Mouse (Mus musculus) lung, postnatal 0 days (tissue): Measurements from ENCODE around the gene Rnf31. TPM values are rescaled to one million over a fixed set of nuclear protein-coding genes. Genes with fewer than 3 reads are reported as not detected.

Experiments
- ATAC-seq: fragments of 200-750 bp; cut with Nextera tagmentation; 2 replicates; pipeline ENCODE4 v1.8.0; 2017; ENCODE audit warnings: moderate library complexity
- DNase-seq: peaks from one replicate; pipeline ENCODE4 v3.0.0-alpha.2; 2016; ENCODE audit warnings: low spot score
- H3K27ac ChIP-seq: fragments of 300-500 bp; sonication (generic); 2 replicates; pipeline ENCODE4 v1.5.1; 2014; ENCODE audit warnings: antibody characterized with exemption, mild to moderate bottlenecking, low read length, mixed read lengths
- H3K27me3 ChIP-seq: fragments of 300-500 bp; sonication (generic); replicated peaks from 2 replicates; pipeline ENCODE4 v1.6.1; 2014; ENCODE audit warnings: low read length, mixed read lengths; ENCODE audit not compliant: insufficient read depth
- H3K36me3 ChIP-seq: fragments of 300-500 bp; sonication (generic); 2 replicates; pipeline ENCODE4 v1.6.1; 2014; ENCODE audit warnings: low read length, mixed read lengths; ENCODE audit not compliant: insufficient read depth
- H3K4me1 ChIP-seq: fragments of 300-500 bp; sonication (generic); 2 replicates; pipeline ENCODE4 v1.6.1; 2014; ENCODE audit warnings: antibody characterized with exemption, low read depth, low read length, mixed read lengths; ENCODE audit not compliant: insufficient read depth
- H3K4me2 ChIP-seq: fragments of 300-500 bp; sonication (generic); replicated peaks from 2 replicates; pipeline ENCODE4 v1.6.1; 2014; ENCODE audit warnings: low read depth, mild to moderate bottlenecking, low read length, moderate library complexity, mixed read lengths
- H3K4me3 ChIP-seq: fragments of 300-500 bp; sonication (generic); 2 replicates; pipeline ENCODE4 v1.5.1; 2014; ENCODE audit warnings: low read depth, low read length
- H3K9ac ChIP-seq: fragments of 300-500 bp; sonication (generic); replicated peaks from 2 replicates; pipeline ENCODE4 v1.6.1; 2014; ENCODE audit warnings: low read depth, mild to moderate bottlenecking
- H3K9me3 ChIP-seq: fragments of 300-500 bp; sonication (generic); 2 replicates; pipeline ENCODE4 v1.6.1; 2016; ENCODE audit warnings: low read length, mixed read lengths
- CTCF ChIP-seq: IDR thresholded peaks from 2 replicates; pipeline ENCODE4 v1.5.1; 2016; ENCODE audit warnings: antibody characterized with exemption, mild to moderate bottlenecking
- EP300 ChIP-seq: IDR thresholded peaks from 2 replicates; pipeline ENCODE4 v1.6.1; 2016; ENCODE audit warnings: antibody characterized with exemption, mild to moderate bottlenecking, control low read depth
- WGBS: fragments of 180-500 bp; shearing (Covaris S2); extraction: QIAGEN DNeasy Blood & Tissue Kit; methylation state at CpG from one replicate; pipeline ENCODE4 v1.1.7; 2014; 5-methylcytosine and 5-hydroxymethylcytosine counted together
- polyA plus RNA-seq: library from polyadenylated mRNA; unstranded; fragments of >200 nt; fragmentation: Nextera tagmentation; extraction: Ambion mirVana; gene quantifications from 2 replicates; pipeline ENCODE4 v1.2.1, GENCODE M21; 2015

Rnf31 gene
- polyA plus RNA-seq, 1 experiment from 2014 or later, result 24.1 TPM

DNA sequence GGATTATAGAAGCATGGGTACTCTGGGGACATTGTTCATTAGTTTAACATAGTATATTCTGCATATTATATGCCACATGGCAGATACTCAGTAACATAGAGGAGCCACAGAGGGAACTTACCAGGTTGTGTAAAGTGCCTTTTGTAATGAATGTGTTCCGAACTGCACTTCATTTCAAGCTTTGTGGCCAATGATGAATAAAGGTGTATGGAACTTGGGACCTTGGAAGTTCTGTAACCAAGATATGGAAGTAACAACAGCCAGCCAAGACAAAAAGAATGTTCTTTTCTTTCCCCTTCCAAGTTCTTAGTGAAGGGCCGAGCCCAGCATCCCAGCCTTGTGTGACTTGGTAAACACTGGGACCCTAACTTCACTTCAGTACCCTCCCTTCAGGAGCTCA, 58.4 kb downstream of the Rnf31 start, which contains the start of gene Tssk4:
TSS of gene Tssk4 (plus strand) at position 301 of the 400 bp plus-strand sequence.
- ATAC-seq, result no peak
- H3K4me3 ChIP-seq, result no peak within 1 kb of the TSS
- TF ChIP-seq EP300 (no peak), CTCF (no peak)
- H3K27me3 ChIP-seq, result no peaks in the 10 kb centered on the region
- H3K4me2 ChIP-seq, result no peak within 1 kb of the TSS
- peaks cover under 1% of the 10 kb centered on the region; the same call in 1 of the 2 replicates for H3K4me1 ChIP-seq
- 96% methylated on average over 2 of the region's 2 CpGs for WGBS
- H3K9ac ChIP-seq, result no peak within 1 kb of the TSS
- no peaks in the 10 kb centered on the region for H3K9me3 ChIP-seq
- H3K36me3 ChIP-seq, result no peaks in the 10 kb centered on the region
- no peak within 1 kb of the TSS for H3K27ac ChIP-seq
- DNase-seq, result no peak

DNA sequence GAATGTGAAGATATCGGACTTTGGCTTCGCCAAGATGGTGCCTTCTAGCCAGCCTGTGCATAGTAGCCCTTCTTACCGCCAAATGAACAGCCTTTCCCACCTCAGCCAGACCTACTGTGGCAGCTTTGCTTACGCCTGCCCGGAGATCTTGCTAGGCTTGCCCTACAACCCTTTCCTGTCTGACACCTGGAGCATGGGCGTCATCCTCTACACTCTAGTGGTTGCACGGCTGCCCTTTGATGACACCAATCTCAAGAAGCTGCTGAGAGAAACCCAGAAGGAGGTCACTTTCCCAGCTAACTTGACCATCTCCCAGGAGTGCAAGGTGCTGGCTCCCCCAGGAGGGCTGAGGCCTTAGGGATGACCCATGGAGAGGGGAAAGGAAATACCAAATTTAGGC, 60.0 kb downstream of the Rnf31 start:
- Histone ChIP-seq H3K27ac (no peak overlapping the region), H3K36me3 (no peaks in the 10 kb centered on the region), H3K4me3 (no peak overlapping the region), H3K4me2 (no peak overlapping the region), H3K9me3 (no peaks in the 10 kb centered on the region), H3K9ac (no peak overlapping the region), H3K4me1 (no peaks in the 10 kb centered on the region), H3K27me3 (no peaks in the 10 kb centered on the region)
- ATAC-seq (no peak), DNase-seq (no peak)
- WGBS, result 87% methylated on average over 7 of the region's 7 CpGs
- TF ChIP-seq CTCF (no peak), EP300 (no peak)

Other genes with a start within 250 kb of the Rnf31 start
- gene Dhrs4, start 113.0 kb upstream of the Rnf31 start, polyA plus RNA-seq, result 54.8 and 57.5 TPM in 2 replicates
- gene Carmil3, start 101.1 kb upstream of the Rnf31 start, polyA plus RNA-seq, result 0.23 and 0.42 TPM in 2 replicates
- not detected in 2 replicates for gene Cpne6, start 81.3 kb upstream of the Rnf31 start, polyA plus RNA-seq
- gene Nrl, start 66.7 kb upstream of the Rnf31 start, polyA plus RNA-seq, result not detected in 2 replicates
- 37.4 and 37.6 TPM in 2 replicates for gene Pck2, start 51.4 kb upstream of the Rnf31 start, polyA plus RNA-seq
- 93.4 and 95.3 TPM in 2 replicates for gene Dcaf11, start 31.7 kb upstream of the Rnf31 start, polyA plus RNA-seq
- gene A730061H03Rik, start 31.3 kb upstream of the Rnf31 start, polyA plus RNA-seq, result 1.8 and 2.3 TPM in 2 replicates
- 1.3 and 1.5 TPM in 2 replicates for gene Fitm1, start 16.1 kb upstream of the Rnf31 start, polyA plus RNA-seq
- gene Psme1, start 13.6 kb upstream of the Rnf31 start, polyA plus RNA-seq, result 215 and 219 TPM in 2 replicates
- gene Emc9, start 6.4 kb upstream of the Rnf31 start, polyA plus RNA-seq, result 18.3 and 18.9 TPM in 2 replicates
- gene Psme2, start 595 bp upstream of the Rnf31 start, polyA plus RNA-seq, result 308 and 312 TPM in 2 replicates
- gene Irf9, start 11.9 kb downstream of the Rnf31 start, polyA plus RNA-seq, result 26.2 and 29.5 TPM in 2 replicates
- gene Rec8, start 26.3 kb downstream of the Rnf31 start, polyA plus RNA-seq, result 4.4 and 4.7 TPM in 2 replicates
- 25.5 and 25.9 TPM in 2 replicates for gene Ipo4, start 44.2 kb downstream of the Rnf31 start, polyA plus RNA-seq
- 1.2 and 2.0 TPM in 2 replicates for gene Gm49378, start 46.2 kb downstream of the Rnf31 start, polyA plus RNA-seq
- gene Tm9sf1, start 52.1 kb downstream of the Rnf31 start, polyA plus RNA-seq, result 84.3 and 91.1 TPM in 2 replicates
- gene Tssk4, start 58.5 kb downstream of the Rnf31 start, polyA plus RNA-seq, result 0.58 and 0.61 TPM in 2 replicates
- gene Mdp1, start 68.8 kb downstream of the Rnf31 start, polyA plus RNA-seq, result 46.2 and 47.6 TPM in 2 replicates
- 34.0 and 38.6 TPM in 2 replicates for gene Gmpr2, start 80.2 kb downstream of the Rnf31 start, polyA plus RNA-seq
- gene Nedd8, start 80.4 kb downstream of the Rnf31 start, polyA plus RNA-seq, result 369 and 396 TPM in 2 replicates
- gene Tinf2, start 90.1 kb downstream of the Rnf31 start, polyA plus RNA-seq, result 18.8 and 19.9 TPM in 2 replicates
- 14.2 and 20.6 TPM in 2 replicates for gene Tgm1, start 122.2 kb downstream of the Rnf31 start, polyA plus RNA-seq
- gene Rabggta, start 130.6 kb downstream of the Rnf31 start, polyA plus RNA-seq, result 31.4 and 32.5 TPM in 2 replicates
- gene Dhrs1, start 154.0 kb downstream of the Rnf31 start, polyA plus RNA-seq, result 74.1 and 83.5 TPM in 2 replicates
- 16.2 and 19.5 TPM in 2 replicates for gene Nop9, start 154.0 kb downstream of the Rnf31 start, polyA plus RNA-seq
- 0.65 and 1.3 TPM in 2 replicates for gene Cideb, start 166.8 kb downstream of the Rnf31 start, polyA plus RNA-seq
- 0.77 and 0.97 TPM in 2 replicates for gene Ltb4r2, start 169.7 kb downstream of the Rnf31 start, polyA plus RNA-seq
- 4.1 and 4.6 TPM in 2 replicates for gene Ltb4r1, start 174.3 kb downstream of the Rnf31 start, polyA plus RNA-seq
- gene Adcy4, start 192.4 kb downstream of the Rnf31 start, polyA plus RNA-seq, result 29.3 and 33.3 TPM in 2 replicates
- 16.2 and 24.2 TPM in 2 replicates for gene Ripk3, start 197.2 kb downstream of the Rnf31 start, polyA plus RNA-seq
- 17.1 and 18.1 TPM in 2 replicates for gene Nfatc4, start 231.4 kb downstream of the Rnf31 start, polyA plus RNA-seq